Mouse (Mus musculus) thymus, adult 18-20 months (tissue): ENCODE data around the gene Gdf15.
"Not testable (repeated sequence)": the region's sequence is repeated elsewhere in the genome, so short reads cannot be mapped to it uniquely, and the experiment has no call there.

Experiments
- DNase-seq, 2 experiments: peaks; one replicate each; pipeline ENCODE4 v3.0.0; 2022; ENCODE audit warnings: mixed read lengths in 2 of 2

The Gdf15 gene

DNA sequence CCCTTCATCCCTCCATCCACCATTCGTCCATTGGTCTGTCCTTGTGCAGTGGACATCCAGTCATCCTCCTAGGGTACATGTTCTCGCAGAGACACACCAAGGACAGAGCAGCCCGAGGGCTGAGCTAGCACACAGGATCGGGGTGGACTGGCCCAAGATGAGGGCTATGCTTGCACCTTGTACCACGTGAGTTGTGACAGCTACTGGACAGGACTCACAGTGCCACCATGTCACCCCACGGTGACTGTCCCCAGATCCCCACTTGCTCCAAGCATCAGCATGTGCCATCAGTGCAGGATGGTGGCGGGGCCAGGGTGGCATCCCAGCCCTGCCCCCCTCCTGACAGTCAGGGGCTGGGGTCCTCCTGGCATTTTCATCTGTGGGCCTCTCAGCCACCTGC, 27.7 kb downstream of the Gdf15 start:
- DNase-seq, result no peak

DNA sequence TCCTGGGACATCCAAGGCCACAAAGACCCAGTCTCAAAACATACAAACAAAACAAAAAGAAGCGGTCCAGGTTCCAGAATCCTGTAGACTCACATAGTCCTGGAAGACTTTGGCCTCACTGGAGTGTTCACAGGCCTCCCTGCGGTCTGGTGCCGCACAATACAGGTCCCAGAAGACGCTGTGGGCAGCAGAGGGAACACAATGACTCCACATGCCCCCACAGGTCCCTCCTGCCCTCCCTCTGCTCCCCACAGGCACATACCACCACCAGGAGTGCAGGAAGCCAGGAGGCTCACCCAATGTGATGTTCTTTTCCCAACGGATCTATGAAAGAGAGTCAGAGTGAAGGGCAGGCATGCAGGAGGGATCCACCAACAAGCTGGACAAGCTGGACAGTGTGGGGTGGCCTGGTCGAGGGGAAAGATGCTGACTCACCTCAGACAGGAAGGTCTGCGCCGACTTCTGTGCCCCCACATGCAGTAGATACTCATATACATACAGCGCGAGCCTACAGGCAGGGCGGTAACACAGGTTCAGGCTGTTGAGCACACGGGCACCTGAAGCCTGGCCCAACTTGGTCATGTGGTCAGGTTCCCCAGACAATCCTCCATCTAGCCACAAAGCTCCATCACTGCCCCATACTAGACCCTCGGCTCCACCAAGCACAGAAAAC, 30.0 kb downstream of the Gdf15 start:
- no peak for DNase-seq

DNA sequence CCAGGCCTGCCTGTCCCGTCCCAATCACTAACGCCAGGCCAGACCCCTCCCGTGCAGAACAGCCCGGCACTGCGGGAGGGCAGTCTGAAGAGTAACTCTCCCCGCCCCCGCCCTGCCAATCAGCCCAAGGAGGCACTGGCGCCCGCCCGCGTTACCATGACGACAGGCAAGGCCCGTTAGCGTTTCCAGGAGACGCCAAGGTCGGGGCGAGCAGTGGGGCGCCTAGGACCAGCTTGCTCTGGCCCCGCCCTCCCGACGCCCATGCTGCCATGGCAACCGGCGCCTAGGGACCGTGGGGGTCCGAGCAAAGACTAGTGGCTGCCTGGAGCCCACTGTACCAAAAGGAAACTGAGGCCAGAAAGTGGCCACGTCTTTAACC, 31.0 kb downstream of the Gdf15 start:
- peak; percentile 49 to 66 for DNase-seq

DNA sequence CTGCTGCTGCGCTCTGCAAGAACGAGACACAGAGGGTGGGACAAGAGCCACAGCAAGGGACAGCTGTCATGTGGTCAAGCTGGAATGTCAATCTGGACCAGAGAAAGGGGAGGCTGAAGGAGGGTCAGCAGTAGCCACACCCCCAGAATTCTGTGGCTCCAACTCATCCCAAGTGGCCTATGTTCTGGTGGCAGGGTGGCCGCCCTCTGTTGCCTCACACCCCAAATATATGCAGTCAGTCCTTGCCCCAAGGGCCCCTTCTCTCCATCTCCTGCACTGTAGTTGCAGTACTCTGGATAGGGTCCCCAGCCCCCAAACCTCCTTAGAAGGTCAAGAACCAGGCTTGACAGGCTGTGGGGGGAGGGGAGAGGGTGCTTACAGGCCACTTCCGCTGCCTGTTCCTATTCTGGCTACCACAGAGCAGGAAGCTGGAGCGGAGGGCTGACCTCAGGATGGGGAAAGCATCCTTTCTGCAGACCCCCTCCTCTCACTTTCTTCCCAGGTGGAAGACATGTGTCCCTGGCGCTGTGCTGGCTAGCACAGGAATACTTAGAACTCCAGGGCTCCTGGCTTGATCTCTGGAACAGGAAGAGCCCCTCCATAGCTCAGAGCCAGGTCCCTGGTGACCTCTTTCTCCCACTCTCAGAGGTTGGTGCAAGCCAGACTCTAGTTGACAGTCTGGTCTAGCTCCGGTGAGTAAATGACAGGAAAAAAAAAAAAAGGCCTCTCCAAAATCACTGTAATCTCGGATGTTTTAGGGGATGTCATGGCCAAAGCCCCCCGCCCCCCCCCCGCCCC, 31.6 kb downstream of the Gdf15 start:
- DNase-seq, result no peak

DNA sequence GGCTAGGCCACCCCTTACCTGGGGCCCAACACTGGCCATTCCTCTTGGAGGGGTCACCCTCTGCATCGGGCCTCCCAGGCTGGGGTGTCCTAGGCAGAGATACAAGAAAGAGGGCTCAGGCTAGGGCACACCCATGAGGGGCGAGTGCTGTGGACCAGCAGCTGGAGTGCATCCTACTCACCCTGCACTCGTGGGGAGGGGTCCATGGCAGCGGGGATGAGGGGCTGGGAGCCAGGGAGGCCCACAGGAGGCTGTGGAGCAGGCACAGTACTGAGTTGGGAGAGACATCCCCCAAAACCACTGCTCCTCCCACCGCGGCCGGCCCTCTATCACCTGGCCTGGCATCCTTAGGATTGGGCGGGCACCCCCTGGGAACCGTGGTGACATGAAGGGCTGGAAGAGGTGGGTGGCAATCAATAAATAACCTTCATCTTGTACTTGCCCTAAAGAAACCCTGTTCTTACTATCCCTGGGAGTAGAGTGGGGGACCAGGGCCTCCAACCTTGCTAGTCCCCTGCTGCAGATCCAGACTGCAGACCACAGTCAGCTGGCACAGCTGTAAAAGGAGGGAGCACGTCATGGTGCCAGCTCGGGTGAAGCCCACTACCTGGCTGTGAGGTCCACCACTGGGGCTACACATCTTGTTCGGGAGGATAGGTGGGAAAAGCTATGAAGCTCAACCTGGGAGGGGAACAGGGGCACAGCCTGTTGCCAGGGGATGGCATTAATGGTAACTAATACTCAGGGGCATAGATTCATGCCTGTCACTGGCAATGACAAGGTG, 32.6 kb downstream of the Gdf15 start:
- DNase-seq, result no peak

DNA sequence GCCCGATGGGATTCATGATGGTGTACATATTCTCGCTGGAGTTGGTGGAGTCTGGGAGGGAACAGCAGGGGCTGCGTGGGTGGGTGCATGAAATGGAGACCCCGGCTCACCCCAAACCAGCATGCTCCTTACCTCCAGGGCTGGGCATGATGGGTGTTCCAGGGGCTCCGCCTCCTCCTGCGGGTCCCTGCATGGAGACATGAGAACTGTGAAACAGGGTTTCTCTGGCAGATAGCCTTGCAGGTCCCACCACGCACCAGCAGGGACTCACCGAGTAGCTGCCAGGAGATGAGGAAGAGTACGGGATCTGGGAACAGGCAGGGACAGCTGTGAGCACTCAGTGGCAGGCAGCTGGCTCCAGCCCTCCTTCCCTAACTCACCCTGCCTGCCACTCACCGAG, 33.5 kb downstream of the Gdf15 start:
- no peak for DNase-seq

DNA sequence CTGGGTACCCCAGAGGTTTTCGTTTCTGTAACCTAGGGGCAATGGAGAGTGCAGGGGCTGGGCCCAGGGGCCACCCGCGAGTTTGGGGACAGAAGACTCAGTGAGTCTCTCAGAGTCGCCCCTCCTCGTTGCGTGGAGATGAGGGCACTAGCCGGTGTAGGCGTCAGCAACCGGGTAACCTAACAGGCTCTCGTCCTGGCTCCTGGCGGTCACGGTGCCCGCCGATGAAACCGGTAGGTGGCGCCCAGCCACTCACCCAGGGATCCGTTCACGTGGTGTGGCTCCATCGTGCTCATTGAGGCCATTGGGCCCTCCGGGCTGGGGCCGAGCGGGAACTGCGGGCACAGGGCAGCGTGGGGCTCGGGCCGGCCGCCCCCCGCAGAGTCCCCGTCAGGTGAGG, 34.0 kb downstream of the Gdf15 start:
- no peak for DNase-seq

DNA sequence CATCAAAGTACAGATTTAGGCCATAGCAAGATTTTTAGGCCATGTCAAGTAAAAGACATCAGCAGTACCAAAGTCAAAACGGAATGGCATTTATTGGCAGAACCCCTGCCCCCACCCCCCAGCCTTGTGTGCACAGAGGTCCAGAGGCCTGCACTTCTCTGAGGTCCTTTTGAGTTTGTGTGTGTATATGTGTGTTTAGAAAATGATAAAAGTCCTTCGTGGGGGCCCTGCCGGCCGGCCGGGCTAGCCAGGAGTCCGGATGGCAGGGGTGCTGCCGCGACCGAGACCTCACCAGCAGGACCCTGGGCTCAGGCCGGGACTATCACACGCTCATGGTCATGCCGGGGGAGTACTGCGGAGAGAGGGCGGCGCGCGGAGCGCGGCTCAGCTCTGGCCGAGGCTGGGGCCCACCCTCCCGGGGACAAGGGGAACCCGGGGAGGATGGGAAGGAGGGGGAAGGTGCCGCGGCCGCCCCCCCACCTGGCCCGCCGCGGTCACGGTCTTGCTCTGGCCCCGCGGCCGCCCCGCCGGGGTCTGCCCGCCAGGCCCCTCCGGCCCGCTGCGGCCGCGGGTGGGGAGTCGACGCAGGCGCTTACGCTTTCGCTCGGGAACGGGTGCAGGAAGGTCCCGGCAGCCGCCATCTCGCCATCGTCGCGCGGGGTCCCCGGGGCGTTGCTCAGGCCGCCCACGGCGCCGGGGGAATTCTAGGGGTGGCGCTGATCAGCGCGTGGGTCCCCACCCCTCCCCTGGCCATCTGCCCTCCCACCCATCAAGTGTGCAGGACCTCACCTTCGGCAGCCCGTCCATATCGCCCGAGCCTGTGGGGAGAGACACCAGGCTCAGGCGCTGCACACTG, 34.6 kb downstream of the Gdf15 start:
- no peak for DNase-seq

DNA sequence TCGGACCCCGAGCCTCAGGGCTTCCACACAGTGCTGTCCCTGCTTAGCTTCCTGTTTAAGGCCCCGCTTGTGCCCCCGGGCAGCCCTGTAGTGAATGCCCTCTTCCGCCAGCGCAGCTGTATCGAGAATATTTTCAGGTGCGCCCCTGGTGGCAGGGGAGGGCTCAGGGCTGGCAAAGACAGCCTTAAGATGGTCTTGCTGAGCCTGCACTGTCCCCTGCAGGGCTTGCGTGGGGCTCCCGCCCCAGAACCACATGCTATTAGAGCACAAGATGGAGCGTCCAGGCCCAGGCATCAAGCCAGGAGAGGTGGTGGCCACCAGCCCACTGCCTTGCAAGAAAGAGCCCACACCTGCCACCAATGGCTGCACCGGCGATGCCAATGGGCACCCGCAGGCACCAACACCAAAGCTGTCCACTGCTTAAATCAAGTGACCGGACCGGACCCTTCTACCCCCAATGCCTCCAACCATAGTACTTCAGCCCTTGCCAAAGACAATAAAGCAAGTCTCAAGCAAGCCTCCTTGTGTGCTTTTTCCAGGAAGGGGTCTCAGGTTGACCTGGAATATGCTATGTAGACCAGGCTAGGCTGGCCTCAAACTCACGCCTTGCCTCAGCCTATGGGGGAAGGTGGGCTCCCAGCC, 35.4 kb downstream of the Gdf15 start:
- no peak for DNase-seq

DNA sequence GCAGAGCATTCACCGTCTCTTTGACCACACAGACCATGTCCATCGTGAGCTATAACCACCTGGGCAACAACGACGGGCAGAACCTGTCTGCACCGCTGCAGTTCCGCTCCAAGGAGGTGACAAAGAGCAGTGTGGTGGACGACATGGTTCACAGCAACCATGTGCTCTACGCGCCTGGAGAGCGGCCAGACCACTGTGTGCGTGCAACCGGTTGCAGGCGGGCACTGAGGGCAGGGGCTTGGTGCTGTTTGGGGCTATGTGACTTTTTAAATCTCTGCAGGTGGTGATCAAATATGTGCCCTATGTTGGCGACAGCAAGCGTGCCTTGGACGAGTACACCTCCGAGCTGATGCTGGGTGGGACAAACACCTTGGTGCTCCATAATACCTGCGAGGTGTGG, 36.0 kb downstream of the Gdf15 start:
- DNase-seq, result no peak

DNA sequence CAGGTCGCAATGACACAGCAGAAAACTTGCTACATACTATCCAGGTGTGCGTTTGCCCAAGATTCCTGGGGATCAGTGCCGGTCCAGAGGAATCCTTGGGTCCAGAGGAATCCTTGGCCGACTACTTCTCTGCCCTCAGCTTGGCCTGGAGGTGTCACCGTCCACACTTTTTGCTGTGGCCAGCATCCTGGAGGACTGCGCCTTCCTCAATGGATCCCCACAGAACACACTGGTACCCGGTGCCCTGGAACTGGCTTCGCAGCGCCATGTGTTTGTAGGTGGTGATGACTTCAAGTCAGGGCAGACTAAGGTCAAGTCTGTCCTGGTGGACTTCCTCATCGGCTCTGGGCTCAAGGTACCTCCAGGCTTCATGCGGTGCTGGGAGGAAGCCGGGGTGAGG, 36.4 kb downstream of the Gdf15 start:
- DNase-seq, result no peak

DNA sequence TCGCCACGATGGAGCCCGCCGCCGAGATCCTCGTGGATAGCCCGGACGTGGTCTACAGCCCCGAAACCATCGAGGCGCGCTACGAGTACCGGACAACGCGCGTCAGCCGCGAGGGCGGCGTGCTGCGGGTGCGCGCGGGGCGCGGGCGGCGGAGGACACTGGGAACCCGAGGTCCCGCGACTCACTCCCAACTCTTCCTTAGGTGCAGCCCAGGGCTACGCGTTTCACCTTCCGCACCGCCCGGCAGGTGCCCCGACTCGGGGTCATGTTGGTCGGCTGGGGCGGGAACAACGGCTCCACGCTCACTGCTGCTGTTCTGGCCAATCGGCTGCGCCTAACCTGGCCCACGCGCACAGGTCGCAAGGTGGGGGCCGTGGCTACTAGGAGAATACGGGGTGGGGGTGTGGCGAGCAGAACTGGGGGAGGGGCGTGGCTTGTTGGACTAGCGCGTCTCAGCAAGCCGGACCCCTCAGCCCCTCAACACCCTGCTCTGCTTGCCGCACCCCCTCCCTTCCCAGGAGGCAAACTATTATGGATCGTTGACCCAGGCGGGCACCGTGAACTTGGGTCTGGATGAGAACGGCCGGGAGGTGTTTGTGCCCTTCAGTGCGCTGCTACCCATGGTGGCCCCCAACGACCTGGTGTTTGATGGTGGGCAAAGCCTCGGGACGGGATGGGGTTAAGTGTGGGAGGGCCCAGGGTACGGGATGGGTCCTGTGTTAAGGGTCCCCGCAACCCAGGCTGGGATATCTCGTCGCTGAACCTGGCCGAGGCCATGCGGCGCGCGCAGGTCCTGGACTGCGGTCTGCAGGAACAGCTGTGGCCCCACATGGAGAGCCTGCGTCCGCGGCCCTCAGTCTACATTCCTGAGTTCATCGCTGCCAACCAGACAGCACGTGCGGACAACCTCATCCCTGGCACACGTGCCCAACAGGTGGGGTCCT, 37.4 kb downstream of the Gdf15 start:
- peak; percentile 34 to 50 for DNase-seq

DNA sequence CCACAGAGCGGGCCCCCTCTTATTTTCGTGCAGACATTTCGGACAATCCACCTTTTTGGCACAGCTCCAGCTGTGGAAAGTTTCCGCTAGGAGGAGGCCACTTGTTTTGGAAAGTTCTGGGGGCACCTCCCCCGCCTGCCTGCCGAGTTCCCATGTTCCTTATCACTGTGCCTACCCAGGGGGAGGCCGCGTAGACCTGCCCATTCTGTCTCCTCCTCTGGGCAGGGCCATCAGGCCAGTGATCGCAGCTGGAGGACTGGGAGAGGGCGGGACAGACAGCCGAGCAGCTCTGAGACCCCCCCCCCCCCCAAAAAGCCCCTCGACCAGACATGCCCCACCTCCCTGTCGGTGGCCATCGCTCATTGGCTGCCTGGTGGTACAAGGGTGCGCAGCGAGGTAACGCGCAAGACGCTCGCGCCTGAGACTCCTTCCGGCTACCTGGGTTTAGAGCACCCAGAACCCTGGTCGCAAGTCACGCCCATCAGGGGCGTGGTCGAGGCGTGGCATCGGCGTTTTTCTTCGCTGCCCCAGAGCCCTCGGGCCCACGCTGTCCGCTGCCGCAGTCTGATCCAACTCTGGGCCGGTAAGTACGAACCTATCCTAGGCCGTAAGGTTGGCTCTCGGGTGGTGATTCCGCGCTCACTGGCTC, 38.2 kb downstream of the Gdf15 start, which contains the start of gene Isyna1:
TSS of gene Isyna1 (plus strand) at position 413 of the 649 bp plus-strand sequence.
- peak; percentile 85 to 91 for DNase-seq

DNA sequence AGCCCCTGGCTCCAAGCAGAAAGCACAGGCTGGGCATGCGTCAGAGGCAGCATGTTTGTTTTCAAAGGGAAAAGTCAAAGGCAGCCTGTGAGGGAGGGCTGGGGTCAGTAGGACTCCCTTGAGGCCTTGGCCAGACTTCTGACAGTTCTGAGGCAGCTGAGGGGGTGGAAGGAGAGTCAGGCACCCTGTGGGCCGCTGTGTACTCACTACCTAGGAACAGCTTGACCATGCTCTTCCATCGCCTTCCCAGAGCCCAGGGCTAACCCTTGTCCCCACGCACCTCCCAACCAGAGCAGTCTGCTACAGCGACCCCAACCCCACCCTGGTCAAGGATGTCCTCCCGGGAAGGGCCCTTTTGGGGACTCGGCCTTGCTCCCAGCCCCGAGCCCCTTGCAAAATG, 39.1 kb downstream of the Gdf15 start:
- no peak for DNase-seq

DNA sequence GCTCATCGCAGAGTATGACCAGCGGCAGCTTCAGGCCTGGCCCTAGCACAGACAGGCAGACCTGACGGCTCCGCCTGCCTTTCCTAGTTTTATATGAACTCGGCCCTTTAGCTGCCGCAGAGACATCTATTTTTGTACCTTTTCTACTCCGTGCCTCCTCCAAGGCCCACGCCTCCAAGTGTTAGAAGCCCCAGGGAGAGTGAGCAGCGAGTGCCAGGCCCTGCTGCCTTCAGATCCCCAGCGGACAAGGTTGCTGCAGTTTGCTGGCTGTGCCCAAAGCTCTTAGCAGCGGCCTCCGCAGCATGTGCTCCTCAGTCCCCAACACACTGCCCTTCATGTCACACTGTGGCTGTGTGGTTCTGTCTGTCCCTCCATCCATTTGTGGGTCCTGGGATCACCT, 40.7 kb downstream of the Gdf15 start:
- DNase-seq, result no peak

DNA sequence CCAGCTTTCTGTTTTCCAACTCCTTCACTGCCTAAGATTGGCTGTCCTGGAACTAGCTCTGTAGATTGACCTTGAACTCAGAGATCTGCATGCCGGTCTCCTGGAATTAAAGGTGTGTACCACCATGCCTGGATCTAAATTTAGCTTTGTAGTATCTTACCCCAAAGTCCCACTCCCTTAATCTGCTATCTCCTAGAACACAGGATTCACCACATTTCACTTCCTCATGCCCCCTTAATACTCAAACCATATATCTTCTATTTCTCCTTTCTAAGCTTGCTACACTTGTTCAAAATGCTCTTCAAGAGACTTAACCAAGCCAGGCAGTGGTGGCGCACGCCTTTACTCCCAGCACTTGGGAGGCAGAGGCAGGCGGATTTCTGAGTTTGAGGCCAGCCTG, 44.3 kb downstream of the Gdf15 start:
- DNase-seq, result not testable (repeated sequence)

DNA sequence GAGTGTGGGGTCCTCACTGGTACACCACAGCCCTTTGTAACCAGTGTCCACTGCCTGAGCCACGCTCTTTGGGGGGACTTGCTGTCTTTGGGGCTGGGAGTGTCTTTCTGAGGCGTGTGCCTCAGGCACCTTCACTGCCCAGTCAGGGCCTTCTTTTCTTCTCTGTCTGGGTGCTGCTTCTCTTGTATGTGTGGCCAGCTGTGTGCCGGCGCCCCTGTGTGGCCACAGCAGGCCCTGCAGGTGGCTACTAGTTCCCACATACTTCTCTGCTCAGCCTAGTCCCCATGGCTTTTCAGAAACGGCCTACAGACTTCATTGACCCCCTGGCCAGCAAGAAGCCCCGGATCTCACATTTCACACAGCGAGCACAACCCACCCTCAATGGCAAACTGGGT, 47.0 kb downstream of the Gdf15 start:
- no peak for DNase-seq

DNA sequence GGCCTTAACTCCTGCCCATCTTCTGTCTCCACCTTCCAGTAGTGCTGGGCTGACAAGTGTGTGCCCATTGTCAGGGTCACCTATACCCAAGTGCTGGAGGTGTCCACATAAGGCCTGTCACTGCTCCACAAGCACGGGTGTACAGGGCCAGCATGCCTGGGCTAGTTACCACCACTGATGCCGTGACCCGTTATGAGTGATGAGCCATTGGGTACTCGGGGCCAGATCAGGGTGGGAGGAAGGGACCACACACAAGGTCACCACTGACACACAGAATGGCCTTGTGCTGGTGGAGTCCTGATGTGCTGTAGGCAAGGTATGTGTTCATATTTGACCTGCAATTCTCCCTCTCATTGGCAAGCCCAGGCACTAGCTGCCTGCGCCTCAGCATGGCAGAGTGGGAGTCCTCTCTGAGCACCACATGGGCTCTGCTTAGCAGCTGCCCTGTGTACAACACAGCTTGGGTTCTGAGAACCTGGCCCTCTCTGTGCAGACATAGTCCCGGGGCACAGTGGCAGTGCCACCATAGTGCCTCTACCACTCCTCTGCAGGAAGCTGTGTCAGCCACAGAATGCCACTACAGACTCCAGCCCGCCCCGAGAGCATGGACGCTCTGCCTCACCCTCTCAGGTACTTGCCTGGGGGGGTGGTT, 47.5 kb downstream of the Gdf15 start:
- DNase-seq, result no peak

DNA sequence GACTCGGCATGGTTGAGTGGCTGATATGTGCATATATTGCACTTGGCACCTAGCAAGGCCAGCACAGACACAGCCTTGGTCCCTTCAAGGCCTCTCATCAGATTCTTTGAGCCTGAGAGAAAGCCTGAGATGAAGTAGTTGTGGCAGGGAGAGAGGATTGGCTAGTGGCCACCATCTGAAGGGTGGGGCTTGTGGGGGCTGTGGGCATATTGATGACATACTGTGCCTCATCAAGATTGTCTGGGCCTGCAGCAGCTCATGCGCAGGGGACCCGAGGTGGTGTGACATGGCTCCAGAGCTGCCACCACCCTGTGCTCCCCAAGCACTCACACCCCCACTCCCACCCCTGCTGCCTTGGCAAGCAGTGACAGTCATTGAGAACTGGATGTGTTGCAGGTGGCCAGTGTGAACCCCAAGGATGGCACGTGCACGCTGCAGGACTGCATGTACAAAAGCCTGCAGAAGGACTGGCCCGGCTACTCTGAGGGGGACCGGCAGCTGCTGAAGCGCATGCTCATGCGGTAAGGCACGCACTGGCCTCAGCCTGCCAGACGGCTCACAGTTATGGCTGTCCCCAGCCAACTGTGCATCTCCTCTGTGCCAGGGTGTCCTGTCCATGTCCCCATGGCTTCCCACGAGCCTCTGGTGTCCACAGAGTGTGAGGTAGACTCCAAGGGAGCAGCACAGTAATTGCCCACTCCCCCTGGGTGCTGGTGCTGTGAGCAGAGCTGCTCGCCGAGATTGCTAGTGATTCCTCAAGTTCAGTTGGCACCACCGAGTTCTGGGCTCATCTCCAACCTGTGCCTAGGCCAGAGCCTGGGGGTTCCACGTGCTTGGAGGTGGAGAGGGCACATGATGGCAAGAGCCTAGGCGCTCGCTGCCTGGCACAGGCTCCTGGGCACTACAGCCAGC, 48.5 kb downstream of the Gdf15 start:
- DNase-seq, result no peak
